Mouse (Mus musculus) forebrain, embryonic 16.5 days (tissue): ENCODE results near the gene Cipc. TPM values are rescaled to one million over a fixed set of nuclear protein-coding genes. Genes with fewer than 3 reads are reported as not detected.

ENCODE experiments used
- ATAC-seq: fragments of 200-750 bp; cut with Nextera tagmentation; 2 replicates; pipeline ENCODE4 v1.8.0; 2017; ENCODE audit warnings: mild to moderate bottlenecking, moderate library complexity
- H3K27ac ChIP-seq: fragments of 300-500 bp; sonication (generic); 2 replicates; pipeline ENCODE4 v1.5.1; 2014; ENCODE audit warnings: low read length, control low read depth
- H3K27me3 ChIP-seq: fragments of 300-500 bp; sonication (generic); replicated peaks from 2 replicates; pipeline ENCODE4 v1.6.1; 2014; ENCODE audit warnings: low read length; ENCODE audit not compliant: control insufficient read depth, insufficient read depth
- H3K36me3 ChIP-seq: fragments of 300-500 bp; sonication (generic); 2 replicates; pipeline ENCODE4 v1.6.1; 2014; ENCODE audit not compliant: control insufficient read depth, insufficient read depth
- H3K4me1 ChIP-seq: fragments of 300-500 bp; sonication (generic); replicated peaks from 2 replicates; pipeline ENCODE4 v1.6.1; 2014; ENCODE audit warnings: low read length; ENCODE audit not compliant: control insufficient read depth, insufficient read depth
- H3K4me2 ChIP-seq: fragments of 300-500 bp; sonication (generic); 2 replicates; pipeline ENCODE4 v1.6.1; 2014; ENCODE audit warnings: mild to moderate bottlenecking, low read length, control low read depth
- H3K4me3 ChIP-seq: fragments of 300-500 bp; sonication (generic); replicated peaks from 2 replicates; pipeline ENCODE4 v1.5.1; 2014; ENCODE audit warnings: mild to moderate bottlenecking, low read length, control low read depth
- H3K9ac ChIP-seq: fragments of 300-500 bp; sonication (generic); replicated peaks from 2 replicates; pipeline ENCODE4 v1.6.1; 2014; ENCODE audit warnings: low read depth, low read length, control low read depth
- H3K9me3 ChIP-seq: fragments of 300-500 bp; sonication (generic); 2 replicates; pipeline ENCODE4 v1.6.1; 2016; ENCODE audit warnings: low read length; ENCODE audit not compliant: control insufficient read depth
- WGBS: fragments of 180-500 bp; shearing (Covaris S2); extraction: QIAGEN DNeasy Blood & Tissue Kit; methylation state at CpG from one replicate; pipeline ENCODE4 v1.1.7; 2014; 5-methylcytosine and 5-hydroxymethylcytosine counted together
- polyA plus RNA-seq: library from polyadenylated mRNA; unstranded; fragments of >200 nt; fragmentation: Nextera tagmentation; extraction: Ambion mirVana; gene quantifications from 2 replicates; pipeline ENCODE4 v1.2.1, GENCODE M21; 2015

The Cipc gene
- polyA plus RNA-seq, 1 experiment from 2014 or later = 62.7 TPM

DNA sequence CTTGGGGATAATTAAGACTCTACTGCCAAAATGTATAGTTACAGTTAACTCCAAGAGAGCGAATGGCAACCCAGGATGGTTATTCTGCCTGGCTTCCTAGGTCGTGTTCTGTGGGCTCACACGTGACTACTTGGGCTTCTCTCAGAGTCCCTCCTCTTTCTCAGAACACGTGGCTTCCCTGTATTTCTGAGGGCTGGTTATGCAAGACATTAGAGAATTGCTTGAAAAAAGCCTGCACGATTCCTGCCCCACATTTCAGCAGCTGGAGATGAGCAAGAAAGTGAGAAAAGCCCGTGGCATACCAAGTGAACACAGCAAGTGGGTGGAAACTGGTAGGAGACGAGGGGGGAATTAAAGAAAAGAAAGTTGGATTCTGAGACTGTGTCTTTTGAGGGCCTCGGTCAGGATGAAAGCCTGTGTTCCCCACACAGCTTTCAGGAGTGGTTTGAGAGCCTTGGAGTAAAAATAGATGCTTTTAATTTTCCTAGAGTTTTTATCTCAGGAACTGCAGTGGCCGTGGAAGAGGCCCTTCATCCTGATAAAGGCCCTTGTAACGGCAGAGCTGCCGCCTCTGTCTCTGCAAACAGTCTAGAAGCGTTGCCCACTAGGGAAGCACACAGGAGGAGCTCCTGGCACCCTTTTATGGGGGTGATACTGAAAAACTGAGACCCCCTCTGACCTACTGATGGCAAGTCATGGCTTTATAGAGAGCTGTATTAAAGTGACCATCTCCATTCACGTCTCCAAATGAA lies 21.8 kb downstream of the Cipc start:
- Histone ChIP-seq H3K27me3 (no peaks in the 10 kb centered on the region), H3K4me2 (no peak overlapping the region), H3K9me3 (no peaks in the 10 kb centered on the region), H3K36me3 (peaks cover 4% of the 10 kb centered on the region; the same call in 1 of the 2 replicates), H3K4me3 (no peak overlapping the region), H3K4me1 (peaks cover 8% of the 10 kb centered on the region), H3K9ac (no peak overlapping the region), H3K27ac (no peak overlapping the region)
- WGBS = 62% methylated on average over 13 of the region's 13 CpGs
- ATAC-seq = 0 out of 2 replicates have a peak, but pooled peaks have one; percentile 20

DNA sequence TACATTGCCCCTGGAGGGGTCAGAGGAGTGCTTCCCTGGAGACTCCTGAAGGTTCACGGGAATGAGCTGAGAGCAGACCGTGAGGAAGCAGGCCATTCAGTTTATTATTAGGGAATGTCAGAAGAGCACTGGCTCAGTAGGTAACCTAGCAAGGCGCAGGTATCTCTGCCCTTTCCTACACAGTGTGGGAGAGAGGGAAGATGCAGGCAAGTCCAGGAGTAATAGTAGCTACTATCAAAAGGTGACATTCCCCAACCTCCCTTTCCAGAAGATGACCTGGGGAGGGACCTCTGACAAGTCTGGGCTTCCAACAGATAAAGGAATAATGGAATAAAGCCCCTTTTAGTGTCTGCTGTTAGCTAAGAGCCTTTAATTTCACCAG lies 22.4 kb downstream of the Cipc start:
- Histone ChIP-seq H3K9me3 (no peaks in the 10 kb centered on the region), H3K27me3 (no peaks in the 10 kb centered on the region), H3K9ac (no peak overlapping the region), H3K27ac (no peak overlapping the region), H3K4me2 (no peak overlapping the region), H3K4me3 (no peak overlapping the region), H3K36me3 (peaks cover 3% of the 10 kb centered on the region; the same call in 1 of the 2 replicates), H3K4me1 (peaks cover 14% of the 10 kb centered on the region)
- 68% methylated on average over 3 of the region's 3 CpGs for WGBS
- no peak for ATAC-seq

- H3K36me3 ChIP-seq = no peaks in the 10 kb centered on the region
- no peaks in the 10 kb centered on the region for H3K9me3 ChIP-seq
- 94% methylated on average over 7 of the region's 7 CpGs for WGBS
- no peak for ATAC-seq
- H3K4me2 ChIP-seq = no peak overlapping the region
- H3K9ac ChIP-seq = no peak overlapping the region
- H3K27me3 ChIP-seq = no peaks in the 10 kb centered on the region
- no peak overlapping the region for H3K4me3 ChIP-seq
- H3K27ac ChIP-seq = no peak overlapping the region
- H3K4me1 ChIP-seq = peaks cover 32% of the 10 kb centered on the region
These were observed 24.2 kb downstream of the Cipc start for GRCm38 (mm10) chr12:86971089-86971488.

DNA sequence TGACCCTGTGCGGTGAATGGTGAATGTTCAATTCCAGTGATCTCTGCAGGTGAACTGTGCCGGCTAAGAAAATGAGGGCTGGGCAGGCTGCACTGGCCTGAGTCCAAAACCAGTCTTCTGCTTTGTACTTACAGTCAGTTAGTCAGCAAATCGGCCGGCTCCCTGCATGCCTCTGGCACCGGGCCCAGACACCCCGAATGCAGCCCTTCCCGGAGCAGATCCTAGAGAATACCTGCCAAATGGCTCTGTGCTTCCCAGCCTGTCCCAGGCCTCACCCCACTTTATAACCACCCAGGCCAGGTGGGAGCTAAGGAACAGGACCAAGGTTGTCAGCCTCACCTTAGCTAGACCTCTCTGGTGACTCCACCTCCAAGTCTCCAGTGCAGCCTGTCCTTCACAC lies 26.4 kb downstream of the Cipc start:
- 15% methylated on average over 7 of the region's 7 CpGs for WGBS
- H3K4me2 ChIP-seq = no peak overlapping the region
- H3K36me3 ChIP-seq = no peaks in the 10 kb centered on the region
- no peaks in the 10 kb centered on the region for H3K9me3 ChIP-seq
- ATAC-seq = no peak
- no peak overlapping the region; the same call in 1 of the 2 replicates for H3K9ac ChIP-seq
- peaks cover 38% of the 10 kb centered on the region for H3K4me1 ChIP-seq
- peak overlapping the region; percentile 43 for H3K27ac ChIP-seq
- no peaks in the 10 kb centered on the region for H3K27me3 ChIP-seq
- H3K4me3 ChIP-seq = no peak overlapping the region

DNA sequence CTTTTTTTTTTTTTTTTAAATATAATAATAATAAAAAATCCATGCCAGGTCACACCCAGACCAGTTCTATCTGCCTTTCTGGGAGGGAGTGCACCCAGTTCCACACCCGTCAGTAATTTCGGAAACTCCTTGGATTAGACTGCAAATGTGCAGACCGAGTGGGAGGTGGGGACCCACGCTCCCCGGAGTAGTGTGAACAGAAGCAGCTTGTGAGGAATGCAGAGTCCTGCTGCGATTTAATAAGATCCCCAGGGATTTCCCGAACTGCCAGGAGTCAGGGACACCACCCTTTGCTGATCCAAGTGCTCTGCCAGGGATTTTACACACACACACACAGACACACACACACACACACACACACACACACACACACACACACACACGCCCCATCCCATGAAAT lies 26.9 kb downstream of the Cipc start:
- H3K27ac ChIP-seq = no peak overlapping the region; the same call in 1 of the 2 replicates
- 20% methylated on average over 8 of the region's 8 CpGs for WGBS
- no peaks in the 10 kb centered on the region for H3K36me3 ChIP-seq
- H3K4me1 ChIP-seq = peaks cover 38% of the 10 kb centered on the region
- no peak overlapping the region for H3K4me3 ChIP-seq
- no peaks in the 10 kb centered on the region for H3K27me3 ChIP-seq
- ATAC-seq = no peak
- no peaks in the 10 kb centered on the region for H3K9me3 ChIP-seq
- H3K9ac ChIP-seq = no peak overlapping the region
- H3K4me2 ChIP-seq = no peak overlapping the region

DNA sequence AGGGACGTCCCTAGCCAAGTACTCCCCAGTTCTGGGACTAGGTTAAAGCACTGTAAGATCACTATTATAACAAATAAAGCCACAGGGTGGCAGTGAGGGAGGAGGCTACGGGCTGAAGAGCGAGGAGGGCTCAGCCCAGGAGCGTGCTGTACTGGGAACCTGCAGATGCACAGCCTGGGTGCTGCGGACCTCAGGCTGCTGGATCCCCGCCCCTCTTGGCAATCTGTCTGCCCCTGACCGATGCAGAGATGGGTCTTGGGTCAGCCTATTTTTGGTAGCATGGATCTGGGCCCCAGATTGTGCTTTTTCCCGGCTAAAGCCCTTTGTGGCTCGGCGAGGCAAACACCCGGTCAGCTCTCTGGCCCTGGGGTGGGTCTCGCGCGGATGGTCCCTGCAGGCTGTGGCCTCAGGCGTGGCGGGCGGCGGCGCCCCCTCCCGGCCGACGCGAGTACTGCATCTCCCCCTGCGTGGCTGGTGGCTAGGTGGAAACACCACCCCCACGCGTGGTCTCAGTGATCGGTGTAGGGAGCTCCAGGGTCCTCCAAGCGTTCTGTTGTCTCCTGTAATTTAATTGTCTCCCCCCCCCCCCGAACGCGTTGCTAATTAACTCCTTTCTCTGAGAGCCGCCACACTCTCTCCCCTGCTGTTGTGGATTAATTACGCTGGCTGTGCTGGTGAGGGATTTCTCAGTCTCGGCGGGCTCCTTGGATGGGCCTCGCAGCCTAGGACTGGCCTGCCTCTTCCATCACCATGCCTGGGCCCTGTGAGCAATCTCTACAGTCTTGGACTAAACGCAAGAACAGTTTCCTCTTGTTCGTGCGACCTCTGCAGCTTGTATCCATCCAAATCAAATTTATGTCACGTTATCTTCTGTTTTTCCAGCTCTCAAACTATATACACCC lies 27.8 kb downstream of the Cipc start:
- peak; percentile 70 for ATAC-seq
- peak overlapping the region; percentile 5 for H3K27ac ChIP-seq
- H3K4me3 ChIP-seq = peak overlapping the region; percentile 27
- H3K9me3 ChIP-seq = no peaks in the 10 kb centered on the region
- H3K9ac ChIP-seq = peak overlapping the region; percentile 19
- 4% methylated on average over 40 of the region's 40 CpGs for WGBS
- H3K4me2 ChIP-seq = peak overlapping the region; percentile 47
- no peaks in the 10 kb centered on the region for H3K27me3 ChIP-seq
- no peaks in the 10 kb centered on the region for H3K36me3 ChIP-seq
- peaks cover 38% of the 10 kb centered on the region for H3K4me1 ChIP-seq

DNA sequence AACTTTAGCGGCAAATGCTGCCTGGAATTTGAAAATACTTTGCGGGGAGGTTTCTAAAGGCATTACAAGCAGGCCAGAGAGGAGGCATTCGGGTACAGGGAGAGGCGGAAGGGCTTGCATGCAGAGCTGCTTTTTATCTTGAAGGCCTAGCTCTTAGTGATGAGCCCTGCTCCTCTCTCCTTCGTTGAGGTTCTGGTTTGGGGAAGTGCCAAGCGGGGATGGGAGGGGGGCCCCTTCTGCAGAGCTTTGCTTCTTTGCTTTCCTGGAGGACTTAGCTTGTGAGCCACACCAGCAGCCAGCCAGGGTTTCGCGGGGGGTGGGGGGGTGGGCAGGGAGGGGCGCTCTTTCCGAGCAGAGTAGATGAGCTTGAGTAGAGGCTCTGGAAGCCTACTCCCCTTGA lies 28.9 kb downstream of the Cipc start:
- H3K36me3 ChIP-seq = no peaks in the 10 kb centered on the region
- ATAC-seq = no peak
- no peak overlapping the region for H3K27ac ChIP-seq

DNA sequence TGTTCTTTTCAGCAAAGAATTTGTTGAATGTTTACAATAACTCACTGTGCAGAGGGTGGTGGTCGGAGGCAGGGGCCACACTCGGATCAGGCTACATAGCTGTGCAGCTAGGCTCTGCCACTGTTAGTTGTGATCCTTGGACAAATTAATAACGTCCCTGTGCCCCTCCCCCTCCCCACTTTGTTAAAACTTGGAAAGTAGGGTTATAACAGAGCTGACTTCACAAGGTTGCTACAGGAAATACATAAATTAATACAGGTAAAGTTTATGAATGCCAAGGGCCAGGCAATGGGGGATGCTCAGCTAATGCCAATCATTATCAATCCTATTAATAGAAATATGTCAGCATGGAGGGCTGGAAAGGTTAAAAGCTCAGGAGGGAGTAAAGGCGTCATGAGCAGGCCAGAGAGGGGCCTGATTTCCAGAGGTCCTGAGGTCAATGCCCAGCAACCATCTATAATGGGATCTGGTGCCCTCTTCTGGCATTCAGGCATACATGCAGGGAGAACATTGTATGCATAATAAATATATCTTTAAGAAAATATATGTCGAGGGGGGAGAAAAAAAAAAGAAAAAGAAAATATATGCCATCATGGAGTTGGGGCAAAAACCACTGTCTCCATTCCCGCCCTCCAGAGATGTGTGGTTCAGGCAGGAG lies 29.8 kb downstream of the Cipc start:
- Histone ChIP-seq H3K4me1 (peaks cover 38% of the 10 kb centered on the region), H3K27ac (no peak overlapping the region), H3K36me3 (no peaks in the 10 kb centered on the region), H3K27me3 (peaks cover 4% of the 10 kb centered on the region; the same call in 1 of the 2 replicates), H3K9ac (no peak overlapping the region), H3K9me3 (no peaks in the 10 kb centered on the region), H3K4me2 (no peak overlapping the region), H3K4me3 (no peak overlapping the region)
- no peak for ATAC-seq
- WGBS = 65% methylated on average over 6 of the region's 6 CpGs

More for the DNA sequence above, 28.9 kb downstream of the Cipc start:
- no peak overlapping the region for H3K4me2 ChIP-seq
- H3K4me3 ChIP-seq = no peak overlapping the region
- no peaks in the 10 kb centered on the region for H3K9me3 ChIP-seq
- H3K27me3 ChIP-seq = no peaks in the 10 kb centered on the region
- WGBS = 36% methylated on average over 10 of the region's 10 CpGs
- no peak overlapping the region for H3K9ac ChIP-seq
- H3K4me1 ChIP-seq = peaks cover 38% of the 10 kb centered on the region

- peaks cover 9% of the 10 kb centered on the region for H3K27me3 ChIP-seq
- H3K4me1 ChIP-seq = peaks cover 38% of the 10 kb centered on the region
- no peak overlapping the region for H3K4me3 ChIP-seq
- no peaks in the 10 kb centered on the region for H3K9me3 ChIP-seq
- H3K9ac ChIP-seq = no peak overlapping the region
- no peak overlapping the region for H3K27ac ChIP-seq
- whole genome bisulfite sequencing = 14% methylated on average over 15 of the region's 15 CpGs
- ATAC-seq = no peak
- no peak overlapping the region for H3K4me2 ChIP-seq
- H3K36me3 ChIP-seq = no peaks in the 10 kb centered on the region
These were observed 31.0 kb downstream of the Cipc start for GRCm38 (mm10) chr12:86977833-86978232.
